Mouse (Mus musculus): ENCODE measurements around the gene Ccdc9b.

DNA sequence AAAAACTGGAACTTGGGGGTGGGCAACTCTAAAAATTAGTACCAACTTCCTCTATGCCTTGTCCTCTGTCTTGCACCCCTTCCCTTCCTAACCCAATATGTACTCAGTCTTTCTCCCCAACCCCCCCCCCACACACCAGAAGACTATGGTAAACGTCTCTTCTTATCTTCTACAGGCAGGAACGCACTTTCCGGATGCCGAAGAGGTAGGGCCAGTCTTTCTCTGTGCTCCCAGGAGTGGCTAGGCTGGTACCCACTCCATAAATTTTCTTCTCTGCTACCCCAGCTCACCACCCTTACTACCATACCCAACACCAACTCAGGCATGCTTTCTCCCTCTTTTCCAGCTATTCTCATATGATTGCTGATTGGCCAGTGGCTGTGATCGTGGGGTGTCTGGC is 24.1 kb upstream of the Ccdc9b start:
- TF ChIP-seq CTCF (conservative IDR thresholded peaks at IDR 0.05; ENCODE audit: low read length) = no peak
- no peak for TF ChIP-seq NANOG (IDR thresholded peaks at IDR 0.05; ENCODE audit: borderline replicate concordance, low read length)

Data from E14TG2a.4 (cell line).